Mouse (Mus musculus): ENCODE results near the gene Zbtb4. TPM values are rescaled to one million over a fixed set of nuclear protein-coding genes. Genes with fewer than 3 reads are reported as not detected.

The Zbtb4 gene
- polyA plus RNA-seq, 1 experiment from 2014 or later: 1.2 TPM

DNA sequence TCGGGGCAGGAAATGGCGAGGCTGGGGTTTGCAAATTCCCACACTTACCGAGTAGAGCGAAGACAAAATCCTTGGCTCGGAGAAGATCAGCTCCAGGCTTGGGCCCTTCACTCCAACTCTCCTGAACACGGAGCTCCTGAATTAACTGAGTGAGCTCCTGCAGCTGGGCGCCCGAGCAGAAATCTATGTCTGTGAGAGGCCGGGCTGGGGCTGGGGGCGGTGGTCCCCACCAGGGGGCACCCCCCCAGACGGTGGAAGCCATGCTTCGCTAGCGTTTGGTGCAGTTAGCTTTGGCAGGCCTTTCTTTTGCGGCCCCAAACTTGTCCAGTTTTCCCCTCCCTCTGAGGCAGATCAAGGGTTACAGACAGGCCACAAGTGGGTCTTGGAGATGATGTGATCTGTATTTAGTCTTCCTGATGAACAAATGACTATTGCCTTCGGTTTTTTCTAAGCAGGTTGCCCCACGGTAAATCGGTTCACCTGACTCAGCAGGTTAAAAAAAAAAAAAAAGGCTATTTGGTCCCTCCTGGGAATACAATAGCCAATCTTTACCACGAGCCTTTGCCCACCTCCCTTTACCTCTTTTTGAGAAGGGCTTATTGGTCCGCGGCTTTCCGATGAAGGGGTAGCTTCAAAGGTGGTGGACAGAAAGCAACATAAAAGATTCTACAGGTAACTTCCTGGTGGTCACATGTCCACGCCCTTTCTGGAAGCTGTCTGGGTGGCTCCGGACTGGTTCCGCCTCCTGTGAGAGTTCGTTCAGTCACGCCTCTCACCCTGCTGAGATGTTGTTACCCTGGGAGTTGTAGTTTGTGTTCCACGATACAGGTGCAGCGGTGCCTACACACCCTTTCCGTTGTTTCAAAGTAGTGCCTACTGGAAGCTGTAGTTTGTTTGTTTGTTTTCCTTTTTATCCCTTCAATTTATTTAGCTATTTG lies 39.5 kb downstream of the Zbtb4 start, which contains the start of gene Tmem102:
Gene Tmem102, minus strand, starts transcription at position 653 of the 938 bp plus-strand sequence.
- Histone ChIP-seq H3K9me3 (peaks cover 4% of the 10 kb centered on the region; the same call in 1 of the 2 replicates), H3K4me1 (replicated peaks) (peaks cover 49% of the 10 kb centered on the region), H3K27ac (no peak within 1 kb of the TSS), H3K4me3 (peak within 1 kb of the TSS; percentile 66), H3K27me3 (ENCODE audit: insufficient read depth, poor library complexity, severe bottlenecking) (peaks cover 72% of the 10 kb centered on the region), H3K36me3 (no peaks in the 10 kb centered on the region)
- 5% methylated on average over 29 of the region's 29 CpGs for WGBS
- peak; percentile 17 for DNase-seq (ENCODE audit: low spot score)

DNA sequence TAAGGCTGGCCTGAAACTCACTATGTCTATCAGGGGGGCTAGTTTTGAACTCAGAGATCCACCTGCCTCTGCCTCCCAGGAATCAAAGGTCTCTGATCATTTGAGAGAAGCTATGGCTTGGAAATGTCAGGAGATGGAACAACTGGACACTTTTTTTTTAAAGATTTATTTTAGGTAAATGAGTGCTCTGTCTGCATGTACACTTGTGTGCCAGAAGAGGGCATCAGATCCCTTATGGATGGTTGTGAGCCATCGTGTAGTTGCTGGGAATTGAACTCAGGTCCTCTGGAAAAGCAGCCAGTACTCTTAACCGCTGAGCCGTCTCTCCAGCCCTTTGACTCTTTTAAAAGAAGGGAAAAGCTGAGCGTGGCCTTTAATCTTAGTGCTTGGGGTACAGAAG lies 40.7 kb downstream of the Zbtb4 start:
- no peak overlapping the region for H3K27ac ChIP-seq
- no peaks in the 10 kb centered on the region for H3K36me3 ChIP-seq
- DNase-seq (ENCODE audit: low spot score): no peak
- H3K27me3 ChIP-seq (ENCODE audit: insufficient read depth, poor library complexity, severe bottlenecking): peaks cover 61% of the 10 kb centered on the region
- peaks cover 38% of the 10 kb centered on the region for H3K4me1 ChIP-seq (replicated peaks)
- 83% methylated on average over 4 of the region's 4 CpGs for WGBS
- peaks cover 4% of the 10 kb centered on the region; the same call in 1 of the 2 replicates for H3K9me3 ChIP-seq
- no peak overlapping the region for H3K4me3 ChIP-seq

DNA sequence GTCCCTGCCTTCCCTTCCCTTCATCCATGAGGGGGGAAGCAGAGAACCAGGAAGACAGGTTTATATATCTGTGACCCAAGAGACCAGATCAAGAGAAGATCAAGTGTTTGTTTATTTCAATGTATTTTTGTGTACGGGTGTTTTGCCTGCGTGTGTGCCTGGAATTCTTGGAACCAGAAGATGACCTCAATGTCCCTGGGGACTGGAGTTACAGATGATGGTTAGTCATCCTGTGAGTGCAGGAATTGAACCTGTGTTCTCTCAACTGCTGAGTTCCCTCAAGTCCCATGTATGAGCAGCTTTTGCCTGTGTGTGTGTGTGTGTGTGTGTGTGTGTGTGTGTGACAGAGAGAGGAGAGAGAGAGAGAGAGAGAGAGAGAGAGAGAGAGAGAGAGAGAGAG lies 41.9 kb downstream of the Zbtb4 start:
- Histone ChIP-seq H3K4me1 (replicated peaks) (peaks cover 25% of the 10 kb centered on the region), H3K4me3 (no peak overlapping the region), H3K27ac (no peak overlapping the region), H3K27me3 (ENCODE audit: insufficient read depth, poor library complexity, severe bottlenecking) (peaks cover 48% of the 10 kb centered on the region), H3K9me3 (peaks cover 4% of the 10 kb centered on the region; the same call in 1 of the 2 replicates), H3K36me3 (no peaks in the 10 kb centered on the region)
- DNase-seq (ENCODE audit: low spot score): no peak
- WGBS: 82% methylated on average over 2 of the region's 2 CpGs

DNA sequence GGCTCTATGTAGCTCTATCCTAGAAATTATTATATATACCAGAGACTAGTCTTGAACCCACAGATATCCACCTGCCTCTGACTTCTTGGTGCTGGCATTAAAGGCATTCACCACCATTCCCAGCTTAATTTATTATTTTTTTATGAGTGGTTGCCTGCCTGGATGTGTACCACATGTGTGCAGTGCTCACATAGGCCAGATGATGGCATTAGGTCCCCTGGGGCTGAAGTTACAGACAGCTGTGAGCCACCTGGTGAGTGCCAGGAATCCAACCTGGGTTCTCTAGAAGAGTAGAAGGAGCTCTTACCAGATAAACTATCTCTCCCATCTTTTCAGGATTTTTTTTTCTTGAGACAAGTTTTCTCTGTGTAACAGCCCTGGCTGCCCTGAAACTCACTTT lies 44.6 kb downstream of the Zbtb4 start:
- H3K4me3 ChIP-seq: no peak overlapping the region
- no peaks in the 10 kb centered on the region for H3K36me3 ChIP-seq
- peaks cover 4% of the 10 kb centered on the region; the same call in 1 of the 2 replicates for H3K9me3 ChIP-seq
- H3K27me3 ChIP-seq (ENCODE audit: insufficient read depth, poor library complexity, severe bottlenecking): peaks cover 22% of the 10 kb centered on the region
- no peak overlapping the region for H3K27ac ChIP-seq
- DNase-seq (ENCODE audit: low spot score): no peak
- H3K4me1 ChIP-seq (replicated peaks): no peaks in the 10 kb centered on the region

DNA sequence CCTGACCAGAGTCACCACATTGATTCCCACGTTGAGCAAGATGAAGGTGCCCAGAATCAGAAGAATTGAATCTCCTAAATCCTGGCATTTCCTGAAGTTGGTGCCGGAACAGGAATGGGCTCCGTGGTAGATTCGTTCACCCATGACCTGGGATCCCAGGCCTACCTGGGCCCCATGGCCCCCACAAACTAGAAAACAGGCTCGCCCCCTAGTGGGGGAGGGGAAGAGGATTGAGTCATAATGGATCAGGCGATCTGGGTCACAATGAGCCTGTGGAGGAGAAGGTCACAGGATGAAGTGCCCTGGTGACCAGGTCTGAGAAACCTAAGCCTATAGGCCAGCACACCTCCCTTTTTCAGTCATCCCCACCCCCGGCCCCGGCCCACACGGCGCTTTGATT lies 49.4 kb downstream of the Zbtb4 start, which contains the start of gene Gm39566:
Gene Gm39566, minus strand, starts transcription at position 144 of the 400 bp plus-strand sequence.
- H3K36me3 ChIP-seq: no peaks in the 10 kb centered on the region
- peaks cover 13% of the 10 kb centered on the region for H3K9me3 ChIP-seq
- H3K4me3 ChIP-seq: no peak within 1 kb of the TSS
- H3K4me1 ChIP-seq (replicated peaks): no peaks in the 10 kb centered on the region
- H3K27ac ChIP-seq: no peak within 1 kb of the TSS
- 59% methylated on average over 10 of the region's 10 CpGs for WGBS
- no peak for DNase-seq (ENCODE audit: low spot score)
- H3K27me3 ChIP-seq (ENCODE audit: insufficient read depth, poor library complexity, severe bottlenecking): no peaks in the 10 kb centered on the region

DNA sequence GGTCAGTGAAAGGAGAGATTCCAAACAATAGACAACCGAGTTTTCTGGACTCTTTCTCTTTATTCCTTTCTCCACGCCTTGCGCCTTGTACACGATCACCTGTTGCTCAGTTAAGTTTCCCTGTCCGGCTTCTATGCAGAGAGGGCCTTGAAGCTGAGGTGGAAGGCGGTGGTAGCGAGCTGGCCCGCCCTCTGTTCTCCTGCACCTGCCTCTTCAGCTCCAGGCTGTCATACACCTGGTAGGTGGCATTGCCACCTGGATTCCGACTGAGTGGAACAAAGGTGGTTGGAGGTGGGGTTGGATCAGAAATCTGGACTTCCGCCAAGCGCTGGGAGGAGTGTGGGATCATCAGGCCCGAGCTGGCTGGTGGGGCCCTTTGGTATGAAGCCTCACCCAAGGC lies 50.8 kb downstream of the Zbtb4 start:
- no peak for DNase-seq (ENCODE audit: low spot score)
- Histone ChIP-seq H3K27me3 (ENCODE audit: insufficient read depth, poor library complexity, severe bottlenecking) (no peaks in the 10 kb centered on the region), H3K36me3 (no peaks in the 10 kb centered on the region), H3K9me3 (peaks cover 13% of the 10 kb centered on the region), H3K4me1 (replicated peaks) (no peaks in the 10 kb centered on the region), H3K27ac (no peak overlapping the region), H3K4me3 (no peak overlapping the region)
- WGBS: 93% methylated on average over 12 of the region's 12 CpGs

DNA sequence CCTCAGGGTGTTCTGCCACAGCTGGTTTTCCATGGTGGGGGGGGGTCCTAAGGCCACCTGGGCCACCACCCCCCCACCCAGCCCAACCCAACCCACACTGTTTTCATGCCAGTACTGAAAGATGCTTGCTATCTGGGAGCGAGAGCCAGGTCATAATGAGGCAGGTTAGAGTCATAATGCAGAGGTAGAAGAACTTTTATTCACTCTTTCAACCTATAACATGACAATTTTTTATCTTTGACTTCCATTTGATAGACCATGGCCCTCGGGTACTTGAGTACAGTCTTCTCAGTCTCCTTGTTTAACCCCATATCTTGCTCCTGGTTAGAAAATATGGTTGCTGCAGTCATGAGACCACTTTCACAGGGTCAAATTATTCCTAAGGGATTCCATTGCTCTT lies 52.7 kb downstream of the Zbtb4 start, which contains the start of gene Spem2:
Gene Spem2, minus strand, starts transcription at position 101 of the 400 bp plus-strand sequence.
- H3K27ac ChIP-seq: no peak within 1 kb of the TSS
- 92% methylated on average over 2 of the region's 2 CpGs for WGBS
- H3K36me3 ChIP-seq: no peaks in the 10 kb centered on the region
- no peaks in the 10 kb centered on the region for H3K4me1 ChIP-seq (replicated peaks)
- peaks cover 13% of the 10 kb centered on the region for H3K9me3 ChIP-seq
- H3K27me3 ChIP-seq (ENCODE audit: insufficient read depth, poor library complexity, severe bottlenecking): no peaks in the 10 kb centered on the region
- H3K4me3 ChIP-seq: no peak within 1 kb of the TSS
- no peak for DNase-seq (ENCODE audit: low spot score)

DNA sequence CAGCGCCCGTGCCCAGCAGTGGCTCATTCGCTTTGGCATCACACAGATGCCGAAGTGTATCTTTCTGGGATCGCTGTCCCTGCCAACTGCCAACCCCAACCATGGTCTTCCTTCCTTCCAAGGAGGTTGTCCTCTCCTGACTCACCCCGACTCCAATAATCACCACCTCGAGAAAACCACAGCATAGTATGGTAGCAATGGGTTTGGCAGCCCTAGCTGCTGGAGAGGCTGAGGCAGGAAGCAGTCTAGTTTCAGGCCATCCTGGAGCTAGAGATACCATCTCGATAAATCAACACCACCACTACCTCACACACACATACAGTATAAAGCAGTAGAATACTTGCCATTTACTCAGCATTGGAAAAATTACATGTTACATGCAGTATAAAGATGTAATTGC lies 53.2 kb downstream of the Zbtb4 start:
- no peak overlapping the region for H3K4me3 ChIP-seq
- H3K27me3 ChIP-seq (ENCODE audit: insufficient read depth, poor library complexity, severe bottlenecking): no peaks in the 10 kb centered on the region
- H3K9me3 ChIP-seq: peaks cover 13% of the 10 kb centered on the region
- 95% methylated on average over 8 of the region's 8 CpGs for WGBS
- DNase-seq (ENCODE audit: low spot score): no peak
- no peaks in the 10 kb centered on the region; the same call in 1 of the 2 replicates for H3K4me1 ChIP-seq (replicated peaks)
- 0 out of 2 replicates have a peak, but pooled peaks cover 4% of the 10 kb centered on the region for H3K36me3 ChIP-seq
- H3K27ac ChIP-seq: no peak overlapping the region

DNA sequence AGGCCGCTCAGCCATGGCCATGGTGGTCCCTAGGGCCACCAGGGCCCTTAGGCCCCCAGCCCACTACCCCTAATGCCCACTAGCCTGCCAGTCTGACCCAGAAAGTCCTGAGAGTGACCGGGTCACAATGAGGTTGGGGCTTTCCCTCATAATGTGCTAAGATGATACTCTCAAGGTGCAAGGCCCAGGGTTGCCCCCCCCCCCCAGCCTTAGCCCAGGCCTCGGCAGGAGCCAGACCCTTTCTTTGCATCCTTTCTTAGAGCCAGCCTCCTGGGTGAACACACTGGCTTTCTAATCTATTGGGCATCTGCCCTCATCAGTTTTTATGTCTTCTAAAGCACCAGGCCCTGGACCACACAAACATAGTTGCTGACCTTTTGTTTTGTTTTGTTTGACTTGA lies 56.4 kb downstream of the Zbtb4 start, which contains the start of gene Spem1:
Gene Spem1, minus strand, starts transcription at position 101 of the 400 bp plus-strand sequence.
- H3K27ac ChIP-seq: peak within 1 kb of the TSS; percentile 31; the same call in 1 of the 2 replicates
- peaks cover 36% of the 10 kb centered on the region for H3K36me3 ChIP-seq
- no peak within 1 kb of the TSS for H3K4me3 ChIP-seq
- 92% methylated on average over 3 of the region's 3 CpGs for WGBS
- peaks cover 6% of the 10 kb centered on the region for H3K9me3 ChIP-seq
- no peaks in the 10 kb centered on the region for H3K27me3 ChIP-seq (ENCODE audit: insufficient read depth, poor library complexity, severe bottlenecking)
- no peak for DNase-seq (ENCODE audit: low spot score)
- peaks cover 7% of the 10 kb centered on the region; the same call in 1 of the 2 replicates for H3K4me1 ChIP-seq (replicated peaks)

DNA sequence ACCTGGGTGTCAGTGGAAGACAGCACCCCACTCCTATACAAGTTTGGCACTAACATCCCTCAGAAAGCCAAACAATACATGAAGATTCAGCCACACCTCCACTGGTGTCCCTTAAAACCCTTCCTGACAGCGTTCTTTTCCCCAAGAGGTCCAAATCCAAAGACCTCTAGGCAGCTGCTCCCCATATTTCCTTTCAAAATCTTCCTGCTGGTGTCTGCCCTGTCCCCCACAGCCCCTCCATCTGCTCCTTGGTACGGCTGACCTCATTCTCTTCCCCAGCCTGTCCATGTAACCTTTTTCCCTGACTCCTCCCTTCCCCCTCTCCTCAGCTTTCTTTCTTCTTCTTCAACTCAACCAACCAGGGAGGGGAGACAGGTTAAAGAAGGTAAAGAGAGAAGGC lies 57.7 kb downstream of the Zbtb4 start:
- DNase-seq (ENCODE audit: low spot score): no peak
- Histone ChIP-seq H3K36me3 (peaks cover 50% of the 10 kb centered on the region), H3K27ac (no peak overlapping the region), H3K27me3 (ENCODE audit: insufficient read depth, poor library complexity, severe bottlenecking) (no peaks in the 10 kb centered on the region), H3K9me3 (no peaks in the 10 kb centered on the region), H3K4me1 (replicated peaks) (peaks cover 11% of the 10 kb centered on the region; the same call in 1 of the 2 replicates), H3K4me3 (no peak overlapping the region)
- 77% methylated on average over 2 of the region's 2 CpGs for WGBS

DNA sequence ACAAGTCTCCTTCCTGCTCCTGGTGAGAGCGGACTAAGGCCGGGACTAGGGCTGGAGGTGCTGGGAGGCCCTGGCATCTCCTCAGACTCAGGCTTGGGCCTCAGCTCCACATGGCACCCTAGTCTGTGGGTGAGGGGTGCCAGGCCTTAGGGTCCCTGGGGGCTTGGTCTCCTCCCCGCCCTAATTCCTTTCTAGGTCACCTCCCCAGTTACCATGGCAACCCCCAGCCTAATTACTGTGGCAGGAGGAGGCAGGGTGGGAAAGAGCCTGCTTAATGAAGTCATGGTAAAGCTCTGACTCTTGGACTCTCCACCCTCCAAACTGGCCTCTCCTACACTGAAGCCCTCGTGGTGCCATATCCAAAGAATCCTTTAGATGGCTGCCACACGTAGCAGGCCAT lies 63.1 kb downstream of the Zbtb4 start:
- WGBS: 71% methylated on average over 5 of the region's 5 CpGs
- no peak overlapping the region for H3K4me3 ChIP-seq
- H3K27ac ChIP-seq: peak overlapping the region; percentile 8; the same call in 1 of the 2 replicates
- H3K4me1 ChIP-seq (replicated peaks): peaks cover 34% of the 10 kb centered on the region
- H3K36me3 ChIP-seq: peaks cover 91% of the 10 kb centered on the region
- DNase-seq (ENCODE audit: low spot score): no peak
- H3K9me3 ChIP-seq: no peaks in the 10 kb centered on the region
- peaks cover 17% of the 10 kb centered on the region for H3K27me3 ChIP-seq (ENCODE audit: insufficient read depth, poor library complexity, severe bottlenecking)

DNA sequence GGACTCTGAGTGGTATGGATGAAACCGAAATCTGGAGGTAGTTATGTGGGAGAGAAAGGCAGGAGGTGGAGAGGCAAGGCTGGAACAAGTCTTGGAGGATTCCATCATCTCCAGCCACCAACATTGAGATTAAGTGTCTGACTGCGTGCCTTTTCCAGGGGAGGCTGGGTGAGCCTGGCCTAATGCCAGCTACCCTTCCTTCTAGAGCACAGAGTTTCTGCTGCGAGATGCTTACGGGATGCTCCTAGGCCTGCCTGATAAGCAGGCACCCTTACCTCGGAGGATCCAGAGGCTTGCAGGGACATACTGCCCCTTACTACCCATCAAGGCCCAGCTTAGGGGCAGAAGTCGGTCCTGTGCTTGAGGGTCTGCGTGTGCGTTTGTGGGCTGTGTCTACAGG lies 67.8 kb downstream of the Zbtb4 start:
- DNase-seq (ENCODE audit: low spot score): no peak
- WGBS: 54% methylated on average over 8 of the region's 8 CpGs
- peak overlapping the region; percentile 87 for H3K27ac ChIP-seq
- H3K9me3 ChIP-seq: no peaks in the 10 kb centered on the region
- H3K36me3 ChIP-seq: peaks cover 47% of the 10 kb centered on the region
- peaks cover 66% of the 10 kb centered on the region for H3K4me1 ChIP-seq (replicated peaks)
- peak overlapping the region; percentile 89 for H3K4me3 ChIP-seq
- H3K27me3 ChIP-seq (ENCODE audit: insufficient read depth, poor library complexity, severe bottlenecking): peaks cover 46% of the 10 kb centered on the region

All from hindbrain, embryonic 10.5 days (tissue).